Mouse (Mus musculus): ENCODE measurements at regions not wholly inside any gene's neighbourhood (a gene's known extent, or its start where the extent isn't known, plus 50 kb on each side); places are given as distances from the start of the nearest gene placed in this dataset.

- TF ChIP-seq EP300 (IDR thresholded peaks at IDR 0.05; ENCODE audit: low read depth), result no peak
- no peak for TF ChIP-seq CTCF (IDR thresholded peaks at IDR 0.05; ENCODE audit: low read depth)
Measured at GRCm38 (mm10) chr4:153542631-153543031, 60.0 kb upstream of the Ajap1 start.
